ENCODE assay signal across 28 mouse cellular contexts in the genomic region with DNA sequence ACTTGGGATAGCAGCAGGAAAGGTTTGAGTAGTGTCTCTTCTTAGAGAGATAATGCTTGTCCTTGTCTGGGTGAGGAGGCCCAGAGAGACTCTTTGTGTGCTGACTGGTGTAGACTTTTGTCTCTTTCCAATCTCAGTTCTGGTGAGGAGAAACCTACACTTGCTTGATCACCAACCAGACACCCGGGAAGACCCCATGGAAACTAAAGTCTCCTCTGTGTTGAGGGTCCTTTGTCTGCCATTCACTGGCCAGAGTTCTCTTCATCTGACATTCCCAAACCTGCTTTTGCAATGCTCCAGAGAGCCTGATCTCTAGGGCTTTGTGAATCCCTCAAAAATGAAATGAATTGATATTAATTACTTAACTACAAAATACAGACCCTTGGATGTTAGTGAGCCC. TPM values are rescaled to one million over a fixed set of nuclear protein-coding genes. Genes with fewer than 3 reads are reported as not detected.
A peak's percentile ranks its signal among the peaks of the same experiment; 100 is the strongest.
DNase-seq lines count a peak whose midpoint lies in the region; ATAC-seq lines count a peak whose summit lies in the region.
"Had no signal": no experiment of that assay in that cellular context is flagged by ENCODE, and none has a peak within 500 bp of the region (broad histone marks: within the 10 kb centered on the region; RNA-seq: fewer than 3 reads in every experiment).

No protein-coding gene starts in this region.

- DNase-seq in forebrain, embryonic 10.5 days (ENCODE audit: extremely low spot score, low spot score): no peak
- DNase-seq in midbrain, embryonic 11.5 days (ENCODE audit: low spot score, missing footprints): peak; percentile 91
- no peak for DNase-seq in limb, embryonic 11.5 days (ENCODE audit: low spot score)
- no peak for DNase-seq in kidney, postnatal 25 days
- DNase-seq: adrenal gland, postnatal 14 days; cerebellum, adult 11-12 months; cerebellum, adult 9-10 months; cerebellum, postnatal 25 days; heart, adult 2 months; heart, postnatal 14 days; kidney, adult 2 months had no signal

- no peak overlapping the region for H3K4me2 ChIP-seq in forebrain, embryonic 12.5 days
- no peak overlapping the region for H3K4me2 ChIP-seq in midbrain, embryonic 11.5 days
- H3K4me2 ChIP-seq in midbrain, embryonic 13.5 days (replicated peaks): no peak overlapping the region
- peak overlapping the region; percentile 85 for H3K4me2 ChIP-seq in embryonic facial prominence, embryonic 13.5 days
- peak overlapping the region; percentile 85; the same call in 1 of the 2 replicates for H3K4me2 ChIP-seq in limb, embryonic 11.5 days (ENCODE audit: low read depth, severe bottlenecking)
- H3K4me2 ChIP-seq: hindbrain, embryonic 15.5 days had no signal

- peaks cover 50% of the 10 kb centered on the region for H3K4me1 ChIP-seq in forebrain, embryonic 10.5 days
- H3K4me1 ChIP-seq in forebrain, embryonic 12.5 days: peaks cover 9% of the 10 kb centered on the region
- H3K4me1 ChIP-seq in midbrain, embryonic 11.5 days (ENCODE audit: control insufficient read depth, insufficient read depth, low read length): 0 out of 2 replicates have a peak, but pooled peaks cover 4% of the 10 kb centered on the region
- H3K4me1 ChIP-seq in midbrain, embryonic 13.5 days (replicated peaks): peaks cover 10% of the 10 kb centered on the region
- peaks cover 70% of the 10 kb centered on the region for H3K4me1 ChIP-seq in embryonic facial prominence, embryonic 13.5 days
- H3K4me1 ChIP-seq in limb, embryonic 11.5 days (ENCODE audit: control insufficient read depth, insufficient read depth, low read length): peaks cover 17% of the 10 kb centered on the region

- H3K36me3 ChIP-seq in forebrain, embryonic 10.5 days (replicated peaks): no peaks in the 10 kb centered on the region
- H3K36me3 ChIP-seq in forebrain, embryonic 12.5 days (replicated peaks): no peaks in the 10 kb centered on the region
- no peaks in the 10 kb centered on the region for H3K36me3 ChIP-seq in midbrain, embryonic 11.5 days (ENCODE audit: control insufficient read depth, insufficient read depth, low read length)
- no peaks in the 10 kb centered on the region for H3K36me3 ChIP-seq in midbrain, embryonic 13.5 days
- no peaks in the 10 kb centered on the region for H3K36me3 ChIP-seq in embryonic facial prominence, embryonic 13.5 days
- no peaks in the 10 kb centered on the region for H3K36me3 ChIP-seq in limb, embryonic 11.5 days (ENCODE audit: control insufficient read depth, insufficient read depth, low read length)
- H3K36me3 ChIP-seq: heart, embryonic 15.5 days; hindbrain, embryonic 15.5 days had no signal

- H3K27me3 ChIP-seq in forebrain, embryonic 10.5 days (ENCODE audit: poor library complexity, severe bottlenecking): peaks cover 100% of the 10 kb centered on the region
- H3K27me3 ChIP-seq in forebrain, embryonic 12.5 days: peaks cover 98% of the 10 kb centered on the region
- H3K27me3 ChIP-seq in midbrain, embryonic 11.5 days (ENCODE audit: control insufficient read depth, insufficient read depth, low read length): peaks cover 72% of the 10 kb centered on the region
- H3K27me3 ChIP-seq in midbrain, embryonic 13.5 days: peaks cover 96% of the 10 kb centered on the region
- peaks cover 86% of the 10 kb centered on the region for H3K27me3 ChIP-seq in embryonic facial prominence, embryonic 13.5 days
- H3K27me3 ChIP-seq in limb, embryonic 11.5 days (ENCODE audit: control insufficient read depth, insufficient read depth, low read length): peaks cover 7% of the 10 kb centered on the region

- no peaks in the 10 kb centered on the region for H3K9me3 ChIP-seq in forebrain, embryonic 10.5 days
- no peaks in the 10 kb centered on the region for H3K9me3 ChIP-seq in forebrain, embryonic 12.5 days
- no peaks in the 10 kb centered on the region for H3K9me3 ChIP-seq in midbrain, embryonic 11.5 days (ENCODE audit: control insufficient read depth, low read length)
- no peaks in the 10 kb centered on the region for H3K9me3 ChIP-seq in midbrain, embryonic 13.5 days
- H3K9me3 ChIP-seq in embryonic facial prominence, embryonic 13.5 days: no peaks in the 10 kb centered on the region
- H3K9me3 ChIP-seq in limb, embryonic 11.5 days (ENCODE audit: control insufficient read depth, low read length): no peaks in the 10 kb centered on the region
- H3K9me3 ChIP-seq: heart, embryonic 15.5 days; hindbrain, embryonic 15.5 days had no signal

- H3K27ac ChIP-seq in forebrain, embryonic 10.5 days: peak overlapping the region; percentile 84
- no peak overlapping the region for H3K27ac ChIP-seq in forebrain, embryonic 12.5 days
- no peak overlapping the region for H3K27ac ChIP-seq in midbrain, embryonic 11.5 days (ENCODE audit: low read depth, low read length)
- no peak overlapping the region for H3K27ac ChIP-seq in midbrain, embryonic 13.5 days
- peak overlapping the region; percentile 90 for H3K27ac ChIP-seq in embryonic facial prominence, embryonic 13.5 days
- H3K27ac ChIP-seq in limb, embryonic 11.5 days (replicated peaks; ENCODE audit: low read depth, low read length): no peak overlapping the region
- H3K27ac ChIP-seq: heart, adult 2 months; heart, embryonic 15.5 days; hindbrain, embryonic 15.5 days had no signal

- no peak overlapping the region for H3K9ac ChIP-seq in forebrain, embryonic 12.5 days
- H3K9ac ChIP-seq in midbrain, embryonic 11.5 days (ENCODE audit: low read length): no peak overlapping the region
- H3K9ac ChIP-seq in midbrain, embryonic 13.5 days (replicated peaks): no peak overlapping the region
- peak overlapping the region; percentile 77 for H3K9ac ChIP-seq in embryonic facial prominence, embryonic 13.5 days
- H3K9ac ChIP-seq in limb, embryonic 11.5 days (ENCODE audit: low read length): no peak overlapping the region
- H3K9ac ChIP-seq: heart, embryonic 15.5 days; hindbrain, embryonic 15.5 days had no signal

- 3% methylated on average over 1 of the region's 1 CpGs for WGBS in forebrain, embryonic 10.5 days
- WGBS in forebrain, embryonic 12.5 days: 4% methylated on average over 1 of the region's 1 CpGs
- WGBS in midbrain, embryonic 11.5 days: 4% methylated on average over 1 of the region's 1 CpGs
- 10% methylated on average over 1 of the region's 1 CpGs for WGBS in midbrain, embryonic 13.5 days
- WGBS in embryonic facial prominence, embryonic 13.5 days: 13% methylated on average over 1 of the region's 1 CpGs
- 12% methylated on average over 1 of the region's 1 CpGs for WGBS in limb, embryonic 11.5 days

- peak overlapping the region; percentile 49; the same call in 1 of the 2 replicates for H3K4me3 ChIP-seq in forebrain, embryonic 10.5 days
- no peak overlapping the region for H3K4me3 ChIP-seq in forebrain, embryonic 12.5 days (replicated peaks)
- no peak overlapping the region for H3K4me3 ChIP-seq in midbrain, embryonic 11.5 days (ENCODE audit: low read depth, low read length)
- H3K4me3 ChIP-seq in midbrain, embryonic 13.5 days (replicated peaks): no peak overlapping the region
- no peak overlapping the region for H3K4me3 ChIP-seq in embryonic facial prominence, embryonic 13.5 days
- H3K4me3 ChIP-seq in limb, embryonic 11.5 days (ENCODE audit: low read depth, low read length): no peak overlapping the region
- H3K4me3 ChIP-seq: heart, adult 2 months had no signal

- no peak for ATAC-seq in forebrain, embryonic 12.5 days (ENCODE audit: low FRiP score)
- no peak for ATAC-seq in midbrain, embryonic 11.5 days (ENCODE audit: low FRiP score)
- no peak for ATAC-seq in midbrain, embryonic 13.5 days
- ATAC-seq in embryonic facial prominence, embryonic 13.5 days (ENCODE audit: insufficient number of reproducible peaks, insufficient read depth, low FRiP score, low TSS enrichment, low read depth): no peak
- no peak for ATAC-seq in limb, embryonic 11.5 days (ENCODE audit: insufficient number of reproducible peaks, low FRiP score, low TSS enrichment, low read depth)
- ATAC-seq in erythroblast, adult 5-6 weeks (replicated peaks; ENCODE audit: low FRiP score, poor library complexity, severe bottlenecking): no peak
- ATAC-seq: activated CD4-positive, CD25-positive, alpha-beta regulatory T cell, adult 4 months; intestine, embryonic 16.5 days; Patski had no signal

RNA-seq across cellular contexts. Expression of a gene that starts 10.9 kb away (rescaled TPM):
- polyA plus RNA-seq in forebrain, embryonic 10.5 days (2016; fragmentation: Nextera tagmentation; extraction: Ambion mirVana): 41.0 and 41.6 TPM in 2 replicates
- polyA plus RNA-seq in forebrain, embryonic 12.5 days (2016; fragmentation: Nextera tagmentation; extraction: Ambion mirVana): 8.3 and 8.7 TPM in 2 replicates
- polyA plus RNA-seq in midbrain, embryonic 11.5 days (2014; fragmentation: Nextera tagmentation; extraction: Ambion mirVana): 2.8 and 3.3 TPM in 2 replicates
- 0.49 and 1.2 TPM in 2 replicates for polyA plus RNA-seq in midbrain, embryonic 13.5 days (2015; fragmentation: Nextera tagmentation; extraction: Ambion mirVana)
- polyA plus RNA-seq in embryonic facial prominence, embryonic 13.5 days (2015; fragmentation: Nextera tagmentation; extraction: Ambion mirVana): 31.5 and 50.5 TPM in 2 replicates
- polyA plus RNA-seq in limb, embryonic 11.5 days (2014; fragmentation: Nextera tagmentation; extraction: Ambion mirVana): 19.9 and 20.2 TPM in 2 replicates
- not detected in 2 replicates for total RNA-seq in erythroblast, adult 5-6 weeks (2015; ENCODE audit: low replicate concordance)
- total RNA-seq in erythroblast, adult 5-6 weeks (2017; ENCODE audit: low replicate concordance): not detected in 2 replicates
- total RNA-seq: adrenal gland, adult 18-20 months; adrenal gland, postnatal 14 days; CH12.LX; gastrocnemius, adult 8-10 months; heart, adult 2 months; heart, postnatal 14 days; hematopoietic stem cell, adult 5-6 weeks had no signal
- polyA plus RNA-seq: activated CD4-positive, CD25-positive, alpha-beta regulatory T cell, adult 4 months; gonadal fat pad, adult 2 months; heart, adult 2 months; intestine, embryonic 16.5 days; kidney, adult 2 months had no signal

RNA-seq across cellular contexts. Expression of a gene that starts 29.0 kb away (rescaled TPM):
- 0.46 and 0.54 TPM in 2 replicates for polyA plus RNA-seq in forebrain, embryonic 10.5 days (2016; fragmentation: Nextera tagmentation; extraction: Ambion mirVana)
- 0.19 and 0.27 TPM in 2 replicates for polyA plus RNA-seq in forebrain, embryonic 12.5 days (2016; fragmentation: Nextera tagmentation; extraction: Ambion mirVana)
- not detected in 2 replicates for polyA plus RNA-seq in midbrain, embryonic 11.5 days (2014; fragmentation: Nextera tagmentation; extraction: Ambion mirVana)
- not detected in 2 replicates for polyA plus RNA-seq in midbrain, embryonic 13.5 days (2015; fragmentation: Nextera tagmentation; extraction: Ambion mirVana)
- polyA plus RNA-seq in embryonic facial prominence, embryonic 13.5 days (2015; fragmentation: Nextera tagmentation; extraction: Ambion mirVana): 0.34 and 0.44 TPM in 2 replicates
- polyA plus RNA-seq in limb, embryonic 11.5 days (2014; fragmentation: Nextera tagmentation; extraction: Ambion mirVana): 0.17 and 0.23 TPM in 2 replicates
- not detected in 2 replicates for total RNA-seq in erythroblast, adult 5-6 weeks (2015; ENCODE audit: low replicate concordance)
- total RNA-seq in erythroblast, adult 5-6 weeks (2017; ENCODE audit: low replicate concordance): not detected in 2 replicates
- total RNA-seq: adrenal gland, adult 18-20 months; adrenal gland, postnatal 14 days; CH12.LX; gastrocnemius, adult 8-10 months; heart, adult 2 months; heart, postnatal 14 days; hematopoietic stem cell, adult 5-6 weeks had no signal
- polyA plus RNA-seq: activated CD4-positive, CD25-positive, alpha-beta regulatory T cell, adult 4 months; cortical plate, adult 2 months; forebrain, embryonic 16.5 days; heart, adult 2 months; heart, embryonic 11.5 days; heart, embryonic 15.5 days; hindbrain, embryonic 15.5 days; intestine, embryonic 16.5 days; Patski had no signal

RNA-seq across cellular contexts. Expression of a gene that starts 47.2 kb away (rescaled TPM):
- polyA plus RNA-seq in forebrain, embryonic 10.5 days (2016; fragmentation: Nextera tagmentation; extraction: Ambion mirVana): not detected in 2 replicates
- polyA plus RNA-seq in forebrain, embryonic 12.5 days (2016; fragmentation: Nextera tagmentation; extraction: Ambion mirVana): not detected in 2 replicates
- not detected in 2 replicates for polyA plus RNA-seq in midbrain, embryonic 11.5 days (2014; fragmentation: Nextera tagmentation; extraction: Ambion mirVana)
- not detected in 2 replicates for polyA plus RNA-seq in midbrain, embryonic 13.5 days (2015; fragmentation: Nextera tagmentation; extraction: Ambion mirVana)
- polyA plus RNA-seq in embryonic facial prominence, embryonic 13.5 days (2015; fragmentation: Nextera tagmentation; extraction: Ambion mirVana): not detected in 2 replicates
- polyA plus RNA-seq in limb, embryonic 11.5 days (2014; fragmentation: Nextera tagmentation; extraction: Ambion mirVana): not detected in 2 replicates
- total RNA-seq in erythroblast, adult 5-6 weeks (2015; ENCODE audit: low replicate concordance): not detected in 2 replicates
- not detected in 2 replicates for total RNA-seq in erythroblast, adult 5-6 weeks (2017; ENCODE audit: low replicate concordance)
- total RNA-seq: adrenal gland, adult 18-20 months; adrenal gland, postnatal 14 days; CH12.LX; gastrocnemius, adult 8-10 months; heart, adult 2 months; heart, postnatal 14 days; hematopoietic stem cell, adult 5-6 weeks had no signal
- polyA plus RNA-seq: activated CD4-positive, CD25-positive, alpha-beta regulatory T cell, adult 4 months; cortical plate, adult 2 months; forebrain, embryonic 16.5 days; gonadal fat pad, adult 2 months; heart, adult 2 months; heart, embryonic 11.5 days; heart, embryonic 15.5 days; hindbrain, embryonic 15.5 days; intestine, embryonic 16.5 days; kidney, adult 2 months; Patski had no signal

RNA-seq across cellular contexts. Expression of a gene that starts 47.6 kb away (rescaled TPM):
- 69.0 and 70.5 TPM in 2 replicates for polyA plus RNA-seq in forebrain, embryonic 10.5 days (2016; fragmentation: Nextera tagmentation; extraction: Ambion mirVana)
- polyA plus RNA-seq in forebrain, embryonic 12.5 days (2016; fragmentation: Nextera tagmentation; extraction: Ambion mirVana): 115 and 120 TPM in 2 replicates
- 87.6 and 90.6 TPM in 2 replicates for polyA plus RNA-seq in midbrain, embryonic 11.5 days (2014; fragmentation: Nextera tagmentation; extraction: Ambion mirVana)
- 152 and 156 TPM in 2 replicates for polyA plus RNA-seq in midbrain, embryonic 13.5 days (2015; fragmentation: Nextera tagmentation; extraction: Ambion mirVana)
- polyA plus RNA-seq in embryonic facial prominence, embryonic 13.5 days (2015; fragmentation: Nextera tagmentation; extraction: Ambion mirVana): 65.3 and 69.1 TPM in 2 replicates
- polyA plus RNA-seq in limb, embryonic 11.5 days (2014; fragmentation: Nextera tagmentation; extraction: Ambion mirVana): 76.1 and 78.4 TPM in 2 replicates
- 8.6 and 16.3 TPM in 2 replicates for total RNA-seq in erythroblast, adult 5-6 weeks (2015; ENCODE audit: low replicate concordance)
- 5.0 and 7.0 TPM in 2 replicates for total RNA-seq in erythroblast, adult 5-6 weeks (2017; ENCODE audit: low replicate concordance)

Comparison
In these comparisons a context has a peak if more than half of its experiments do, and no peak if none do; other contexts are left out.
1. H3K27ac ChIP-seq: peak in forebrain, embryonic 10.5 days (single experiment) and embryonic facial prominence, embryonic 13.5 days (single experiment); none in forebrain, embryonic 12.5 days (single experiment), midbrain, embryonic 11.5 days (single experiment), midbrain, embryonic 13.5 days (single experiment) and limb, embryonic 11.5 days (single experiment).
2. H3K4me2 ChIP-seq: peak in embryonic facial prominence, embryonic 13.5 days (single experiment) and limb, embryonic 11.5 days (single experiment); none in forebrain, embryonic 12.5 days (single experiment), midbrain, embryonic 11.5 days (single experiment) and midbrain, embryonic 13.5 days (single experiment).